Mouse (Mus musculus) urinary bladder, postnatal 4 days (tissue): ENCODE results near the gene Prkacb.

Experiments
- DNase-seq, 2 experiments: peaks; one replicate each; pipeline ENCODE4 v3.0.0; 2021 to 2022; ENCODE audit warnings: low spot score in 2 of 2

The Prkacb gene

GRCm38 (mm10) chr3:146812901-146813393 is at the start of gene Prkacb:
Gene Prkacb (minus strand): TSS chr3:146812990.
- DNase-seq, result peak; percentile 89 to 90

GRCm38 (mm10) chr3:146860308-146860707 is 47.5 kb upstream of the Prkacb start:
- DNase-seq, result no peak

GRCm38 (mm10) chr3:146857373-146857772 is 44.6 kb upstream of the Prkacb start:
- DNase-seq, result no peak

- no peak for DNase-seq
Measured at GRCm38 (mm10) chr3:146854473-146855087, 41.8 kb upstream of the Prkacb start.

DNA sequence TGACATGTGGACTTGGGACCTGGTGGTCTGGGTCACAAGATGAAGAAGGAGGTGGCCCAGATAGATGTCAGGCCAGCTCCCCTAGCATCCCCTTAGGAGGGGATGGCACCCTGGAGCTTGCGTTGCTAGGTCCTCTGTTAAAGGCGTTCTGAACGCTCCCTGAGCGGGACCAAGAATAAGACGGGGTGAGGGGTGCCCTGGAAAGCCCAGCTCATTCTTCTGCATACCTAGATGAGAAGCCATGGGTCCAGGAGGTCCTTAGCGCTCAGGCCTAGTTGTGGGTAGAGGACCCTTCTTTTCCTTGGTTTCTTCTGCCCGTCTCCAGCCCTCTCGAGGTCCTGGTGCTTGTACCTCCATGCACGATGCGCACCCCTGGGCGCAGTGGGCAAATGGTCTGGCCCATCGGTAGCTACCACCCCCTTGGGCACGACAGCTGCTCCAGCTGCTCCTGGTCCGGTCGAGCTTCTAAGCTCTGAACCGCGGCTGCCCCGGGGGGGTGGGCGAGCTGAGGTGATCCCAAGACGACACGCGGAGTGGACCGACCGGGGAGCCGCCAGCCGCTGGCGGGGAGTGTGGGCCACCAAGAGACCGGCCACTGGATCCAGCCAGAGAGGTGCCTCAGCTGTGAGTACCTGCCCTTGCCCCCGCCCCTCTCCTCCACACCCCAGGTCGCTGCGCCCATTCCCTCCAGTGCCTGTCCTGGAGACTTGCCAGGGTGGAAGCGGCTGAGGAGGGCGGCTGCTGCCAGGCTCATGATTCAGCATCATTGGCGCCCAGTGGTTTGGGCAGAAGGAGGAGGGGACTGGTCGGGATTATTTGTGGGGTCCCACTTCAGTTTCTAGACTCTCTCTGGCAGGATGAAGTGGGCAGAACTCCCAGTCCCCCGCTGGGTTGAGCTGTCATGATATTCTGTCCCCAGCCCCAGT is 39.4 kb upstream of the Prkacb start, which contains the start of gene Ttll7:
Gene Ttll7 (plus strand): TSS at position 402 of the 926 bp plus-strand sequence.
- peak; percentile 73 to 74 for DNase-seq

DNA sequence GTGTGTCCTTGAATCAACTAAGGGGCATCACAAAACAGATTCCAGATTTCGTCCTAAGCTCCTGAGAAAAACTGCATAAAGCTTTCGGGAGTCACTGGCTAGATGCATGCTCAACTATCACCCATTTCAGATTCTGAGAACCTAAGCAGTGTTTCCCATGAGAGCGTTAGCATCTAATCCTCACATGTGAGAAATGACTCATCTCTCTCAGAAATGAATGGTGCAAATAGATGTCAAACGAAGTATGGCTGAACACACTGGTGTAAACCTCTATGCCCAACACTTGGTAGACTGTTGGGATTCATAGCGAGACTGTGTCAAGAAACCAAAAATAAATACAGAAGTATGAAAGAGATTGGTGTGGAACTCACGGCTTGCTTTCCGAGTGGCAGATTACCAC is 36.6 kb upstream of the Prkacb start:
- DNase-seq, result no peak

DNA sequence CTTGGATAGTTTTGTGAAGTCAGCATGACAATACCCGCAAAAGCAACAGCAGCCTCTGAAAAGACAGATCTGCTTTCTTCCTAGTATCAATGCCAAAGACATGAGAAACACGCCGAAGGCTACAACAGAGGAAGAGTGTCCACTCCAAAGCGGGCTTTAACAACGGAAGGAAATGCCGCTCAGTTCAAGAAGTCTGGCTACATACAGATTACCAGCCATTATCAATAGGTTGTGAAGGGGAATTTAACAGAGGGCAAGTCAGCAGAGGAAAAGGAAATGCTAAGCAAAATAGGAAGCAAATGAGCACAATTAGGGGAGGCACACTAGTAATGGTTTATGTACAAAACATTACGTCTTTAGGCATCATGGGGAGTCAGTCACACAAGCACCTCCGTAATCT is 35.3 kb upstream of the Prkacb start:
- DNase-seq, result no peak

- no peak for DNase-seq
Measured at GRCm38 (mm10) chr3:146846237-146846636, 33.4 kb upstream of the Prkacb start.

GRCm38 (mm10) chr3:146843470-146843869 is 30.7 kb upstream of the Prkacb start:
- DNase-seq, result no peak

- DNase-seq, result no peak
Measured at GRCm38 (mm10) chr3:146842766-146843165, 30.0 kb upstream of the Prkacb start.

DNA sequence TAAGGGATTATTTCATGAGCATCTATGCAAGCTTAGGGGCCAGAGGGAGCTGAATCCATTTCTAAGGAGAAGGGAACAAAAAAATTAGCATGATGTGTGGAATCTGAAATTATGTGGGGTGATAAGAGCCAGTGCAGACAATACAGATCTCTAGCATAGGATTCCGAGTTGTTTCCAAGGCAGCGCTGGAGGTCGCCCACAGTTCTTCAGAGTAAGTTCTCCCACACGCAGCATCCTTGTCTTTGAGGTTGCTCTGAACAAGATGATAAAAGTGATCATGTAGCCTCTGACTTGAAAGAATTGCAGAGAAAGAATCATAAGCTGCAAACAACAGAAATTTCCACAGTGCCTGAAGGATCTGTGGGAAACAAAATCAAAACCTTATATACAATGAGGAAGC is 7.9 kb upstream of the Prkacb start:
- no peak for DNase-seq

- no peak for DNase-seq
Measured at GRCm38 (mm10) chr3:146813624-146814023, 834 bp upstream of the Prkacb start.

DNA sequence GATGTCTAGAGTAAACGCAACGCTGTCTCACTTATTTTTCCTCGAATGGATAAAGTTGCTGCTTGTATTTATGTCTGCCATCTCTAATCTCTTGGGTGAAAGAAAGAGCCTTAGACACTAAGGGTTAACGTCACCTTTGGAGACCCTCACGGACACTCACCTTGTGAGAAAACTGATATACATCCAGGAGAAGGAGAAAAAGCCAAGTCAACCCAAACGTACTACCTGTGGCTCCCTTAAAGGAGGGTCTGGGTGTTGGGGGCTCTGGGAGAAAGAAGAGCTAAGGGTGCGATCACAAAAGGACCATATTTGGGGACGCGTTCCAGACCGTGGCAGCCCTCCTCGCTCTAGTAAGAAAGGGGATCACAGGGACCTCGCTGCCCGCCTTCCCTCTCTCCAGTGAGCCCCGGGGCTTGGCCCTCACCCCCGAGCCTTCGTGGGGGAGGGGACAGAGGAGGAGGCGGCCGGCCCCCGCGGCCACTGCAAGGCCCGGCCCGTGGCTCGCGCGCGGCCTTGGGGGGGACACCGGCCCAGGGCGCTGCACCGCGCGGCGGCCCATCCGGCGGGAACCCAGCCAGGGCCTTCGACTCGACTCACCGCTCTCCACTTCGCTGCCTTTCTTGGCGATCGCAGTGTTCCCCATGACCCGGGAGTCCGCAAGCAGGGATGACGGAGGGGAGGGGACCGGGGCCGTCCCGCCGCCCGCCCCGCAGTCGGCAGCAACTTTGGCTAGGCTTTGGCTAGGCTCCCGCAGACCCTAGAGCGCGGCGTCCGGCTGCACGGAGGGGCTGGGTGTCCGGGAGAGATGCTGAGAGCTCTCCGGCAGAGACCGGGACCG is 530 bp downstream of the Prkacb start:
- DNase-seq, result no peak

- no peak for DNase-seq
Measured at GRCm38 (mm10) chr3:146793554-146794257, 19.1 kb downstream of the Prkacb start.

DNA sequence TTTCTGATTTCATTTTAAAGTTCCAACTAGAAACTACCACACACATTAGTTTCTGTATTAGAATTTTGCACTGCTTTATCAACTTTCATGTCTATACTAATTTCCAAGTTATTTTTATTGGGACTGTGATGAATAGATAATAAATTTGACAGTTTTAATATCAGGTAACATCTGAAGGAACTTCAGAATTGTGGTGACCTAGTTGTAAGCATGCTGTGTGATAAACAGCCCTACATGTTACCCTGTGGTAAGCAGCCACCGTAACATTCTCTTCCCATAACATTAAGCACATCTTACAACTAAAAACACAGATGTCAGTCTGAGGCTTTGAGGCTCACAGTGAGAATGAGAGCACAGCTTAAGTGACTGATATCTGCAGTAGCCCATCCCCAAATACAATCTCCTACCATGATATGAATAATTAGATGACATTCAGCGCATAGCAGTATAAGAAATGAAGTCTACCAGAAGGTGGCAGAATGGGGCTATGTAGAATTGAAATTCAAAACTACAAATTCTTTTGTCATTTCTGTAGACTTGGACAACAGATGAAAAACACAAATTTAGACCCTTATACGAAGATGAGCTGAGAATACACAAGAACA is 20.5 kb downstream of the Prkacb start:
- no peak for DNase-seq

- no peak for DNase-seq
Measured at GRCm38 (mm10) chr3:146784233-146784632, 28.6 kb downstream of the Prkacb start.

DNA sequence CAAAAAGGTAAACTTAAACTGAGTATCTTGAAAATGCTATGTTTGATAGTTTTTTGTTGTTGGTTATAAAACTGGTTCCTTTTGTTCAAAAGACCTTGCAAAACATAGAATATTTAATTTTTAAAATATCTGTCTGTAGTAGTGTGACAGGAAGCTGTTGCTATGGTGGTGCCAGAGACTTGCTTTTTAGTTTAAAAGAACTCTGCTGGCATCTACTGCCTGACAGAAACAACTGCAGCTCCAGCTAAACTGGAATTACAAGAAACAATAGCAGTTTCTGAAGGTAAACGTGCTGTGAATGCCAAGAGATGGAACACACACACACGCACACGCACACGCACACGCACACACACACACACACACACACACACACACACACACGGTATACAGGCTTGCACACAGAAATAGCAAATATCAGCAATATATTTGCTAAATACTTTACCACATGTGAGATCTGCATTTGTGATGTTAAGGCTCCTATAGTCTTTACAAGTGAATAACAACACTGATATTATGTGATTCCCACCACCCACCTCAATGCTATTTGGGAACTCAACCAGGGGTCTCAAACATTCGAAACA is 29.1 kb downstream of the Prkacb start:
- DNase-seq, result no peak

GRCm38 (mm10) chr3:146782548-146782947 is 30.2 kb downstream of the Prkacb start:
- no peak for DNase-seq

- DNase-seq, result no peak
Measured at GRCm38 (mm10) chr3:146781131-146781530, 31.7 kb downstream of the Prkacb start.

DNA sequence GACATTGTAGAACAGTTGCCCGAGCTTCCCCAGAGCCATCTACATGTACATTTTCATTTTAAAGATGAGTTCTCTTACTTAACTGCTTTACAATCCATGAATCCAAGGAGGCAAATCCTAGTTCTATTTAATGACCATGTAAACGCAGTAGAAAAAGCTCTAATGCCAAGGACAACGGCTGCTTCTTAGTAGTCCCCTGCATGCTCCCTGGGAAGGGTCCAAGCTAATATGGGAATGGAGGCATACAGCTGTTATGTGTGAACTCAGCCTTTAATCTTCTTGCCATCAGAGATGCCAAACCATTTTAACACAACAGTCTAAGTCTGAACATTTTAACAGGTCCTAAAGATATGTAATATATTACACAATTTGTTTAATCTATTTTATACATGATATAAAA is 32.5 kb downstream of the Prkacb start:
- DNase-seq, result no peak
